Mouse (Mus musculus): ENCODE data around the gene Zan. TPM values are rescaled to one million over a fixed set of nuclear protein-coding genes. Genes with fewer than 3 reads are reported as not detected.

Gene Zan
- polyA plus RNA-seq, 1 experiment from 2014 or later = 0.11 TPM

GRCm38 (mm10) chr5:137504041-137504440, 27.2 kb upstream of the Zan start:
- no peak for ATAC-seq (ENCODE audit: low read depth)
- H3K4me3 ChIP-seq (ENCODE audit: low read depth, low read length) = no peak overlapping the region
- no peaks in the 10 kb centered on the region for H3K27me3 ChIP-seq (ENCODE audit: control insufficient read depth, insufficient read depth, low read depth, low read length)
- H3K27ac ChIP-seq (ENCODE audit: low read length) = no peak overlapping the region
- H3K36me3 ChIP-seq (ENCODE audit: control insufficient read depth, insufficient read depth) = no peaks in the 10 kb centered on the region
- H3K9me3 ChIP-seq (replicated peaks; ENCODE audit: control insufficient read depth, low read length) = no peaks in the 10 kb centered on the region
- peaks cover 18% of the 10 kb centered on the region for H3K4me1 ChIP-seq (ENCODE audit: control insufficient read depth, low read depth, low read length)
- no peak overlapping the region for H3K4me2 ChIP-seq (ENCODE audit: low read depth, low read length)
- H3K9ac ChIP-seq (ENCODE audit: low read depth, low read length) = no peak overlapping the region
- 67% methylated on average over 6 of the region's 6 CpGs for WGBS (ENCODE audit: insufficient replicate concordance)

GRCm38 (mm10) chr5:137502667-137503110, 25.8 kb upstream of the Zan start:
- Histone ChIP-seq H3K4me2 (ENCODE audit: low read depth, low read length) (peak overlapping the region; percentile 82), H3K4me1 (ENCODE audit: control insufficient read depth, low read depth, low read length) (peaks cover 18% of the 10 kb centered on the region), H3K27me3 (ENCODE audit: control insufficient read depth, insufficient read depth, low read depth, low read length) (no peaks in the 10 kb centered on the region), H3K36me3 (ENCODE audit: control insufficient read depth, insufficient read depth) (no peaks in the 10 kb centered on the region), H3K9me3 (replicated peaks; ENCODE audit: control insufficient read depth, low read length) (no peaks in the 10 kb centered on the region), H3K9ac (ENCODE audit: low read depth, low read length) (peak overlapping the region; percentile 64), H3K4me3 (ENCODE audit: low read depth, low read length) (peak overlapping the region; percentile 89), H3K27ac (ENCODE audit: low read length) (peak overlapping the region; percentile 93)
- ATAC-seq (ENCODE audit: low read depth) = peak; percentile 82
- whole genome bisulfite sequencing (ENCODE audit: insufficient replicate concordance) = under 1% methylated on average over 30 of the region's 30 CpGs

DNA sequence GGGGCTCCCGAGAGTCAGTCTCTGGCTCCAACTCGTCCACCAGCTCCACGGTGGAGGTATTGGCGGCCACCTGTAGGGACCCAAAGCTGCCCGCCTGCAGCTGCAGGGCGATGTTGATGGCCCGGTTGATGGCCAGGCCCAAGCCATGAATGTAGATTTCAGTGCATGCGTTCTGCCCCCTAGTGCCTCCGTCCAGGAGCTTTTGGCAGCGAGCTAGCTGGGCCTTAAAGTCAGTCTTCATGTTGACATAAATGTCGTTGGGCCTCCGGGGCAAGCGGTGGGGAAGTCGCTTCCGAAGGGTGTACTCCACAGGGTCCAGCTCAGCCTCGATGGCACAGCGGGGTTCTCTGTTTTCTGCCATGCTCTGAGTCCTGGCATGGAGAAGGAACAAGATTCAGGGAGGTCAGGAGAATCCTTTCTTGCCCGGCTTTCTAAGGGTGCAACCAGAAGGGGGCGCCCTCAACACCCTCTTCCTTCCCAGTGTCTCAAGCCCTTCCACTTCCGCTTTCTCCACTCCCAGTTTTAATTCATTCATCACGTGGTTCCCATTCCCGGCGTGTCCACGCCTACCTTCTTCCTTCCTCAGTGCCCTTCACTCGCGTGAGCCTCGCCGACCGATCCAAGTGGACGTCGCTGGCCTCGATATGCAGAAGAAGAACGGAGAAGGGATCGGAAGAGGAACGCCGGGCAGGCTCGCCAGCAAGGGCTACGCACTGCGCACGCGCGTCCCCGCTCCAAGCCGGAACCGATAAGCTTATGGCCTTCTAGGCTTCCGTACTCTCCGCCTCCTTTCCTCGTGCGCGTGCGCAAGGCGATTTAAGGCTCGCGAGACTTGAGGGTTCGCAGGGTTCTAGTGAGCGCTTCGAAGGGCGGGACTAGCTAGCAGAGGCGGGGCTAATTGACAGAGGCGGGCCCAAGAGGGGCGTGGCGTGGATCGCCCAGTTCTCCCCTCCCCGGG, 25.1 kb upstream of the Zan start, which contains the start of gene Pop7:
Gene Pop7, minus strand, starts transcription at position 810 of the 958 bp plus-strand sequence.
- peak within 1 kb of the TSS; percentile 89 for H3K4me3 ChIP-seq (ENCODE audit: low read depth, low read length)
- H3K4me1 ChIP-seq (ENCODE audit: control insufficient read depth, low read depth, low read length) = peaks cover 18% of the 10 kb centered on the region
- H3K27me3 ChIP-seq (ENCODE audit: control insufficient read depth, insufficient read depth, low read depth, low read length) = no peaks in the 10 kb centered on the region
- peak; percentile 90 for ATAC-seq (ENCODE audit: low read depth)
- peak within 1 kb of the TSS; percentile 94 for H3K27ac ChIP-seq (ENCODE audit: low read length)
- peak within 1 kb of the TSS; percentile 82 for H3K4me2 ChIP-seq (ENCODE audit: low read depth, low read length)
- H3K36me3 ChIP-seq (ENCODE audit: control insufficient read depth, insufficient read depth) = no peaks in the 10 kb centered on the region
- H3K9ac ChIP-seq (ENCODE audit: low read depth, low read length) = peak within 1 kb of the TSS; percentile 84
- no peaks in the 10 kb centered on the region for H3K9me3 ChIP-seq (replicated peaks; ENCODE audit: control insufficient read depth, low read length)
- 2% methylated on average over 64 of the region's 64 CpGs for WGBS (ENCODE audit: insufficient replicate concordance)

DNA sequence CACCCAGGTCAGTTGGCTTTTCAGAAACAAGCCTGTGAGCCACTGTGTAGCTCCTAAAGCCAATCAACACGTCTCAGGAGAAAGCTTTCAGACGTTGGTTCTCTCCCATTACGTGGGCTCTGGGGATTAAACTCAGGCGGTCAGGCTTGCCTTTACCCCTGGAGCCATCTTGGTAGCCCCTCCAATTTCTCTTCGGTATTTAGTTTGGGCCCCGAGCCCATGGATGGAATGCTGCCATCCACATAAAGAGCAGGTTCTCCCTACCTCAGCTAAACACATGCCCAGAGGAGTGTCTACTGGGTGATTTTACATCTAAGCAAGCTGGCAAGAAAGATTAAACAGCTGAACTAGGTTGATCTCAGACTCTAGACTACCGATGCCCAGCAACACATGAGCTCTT, 23.3 kb upstream of the Zan start:
- peaks cover 18% of the 10 kb centered on the region for H3K4me1 ChIP-seq (ENCODE audit: control insufficient read depth, low read depth, low read length)
- 74% methylated on average over 7 of the region's 7 CpGs for WGBS (ENCODE audit: insufficient replicate concordance)
- H3K9me3 ChIP-seq (replicated peaks; ENCODE audit: control insufficient read depth, low read length) = no peaks in the 10 kb centered on the region
- H3K27me3 ChIP-seq (ENCODE audit: control insufficient read depth, insufficient read depth, low read depth, low read length) = no peaks in the 10 kb centered on the region
- H3K27ac ChIP-seq (ENCODE audit: low read length) = no peak overlapping the region
- no peak overlapping the region for H3K9ac ChIP-seq (ENCODE audit: low read depth, low read length)
- H3K4me3 ChIP-seq (ENCODE audit: low read depth, low read length) = no peak overlapping the region
- H3K36me3 ChIP-seq (ENCODE audit: control insufficient read depth, insufficient read depth) = no peaks in the 10 kb centered on the region
- no peak for ATAC-seq (ENCODE audit: low read depth)
- no peak overlapping the region for H3K4me2 ChIP-seq (ENCODE audit: low read depth, low read length)

- no peak for ATAC-seq (ENCODE audit: low read depth)
- no peak overlapping the region for H3K9ac ChIP-seq (ENCODE audit: low read depth, low read length)
- H3K27me3 ChIP-seq (ENCODE audit: control insufficient read depth, insufficient read depth, low read depth, low read length) = no peaks in the 10 kb centered on the region
- H3K4me3 ChIP-seq (ENCODE audit: low read depth, low read length) = no peak overlapping the region
- H3K9me3 ChIP-seq (replicated peaks; ENCODE audit: control insufficient read depth, low read length) = no peaks in the 10 kb centered on the region
- H3K27ac ChIP-seq (ENCODE audit: low read length) = no peak overlapping the region
- H3K4me2 ChIP-seq (ENCODE audit: low read depth, low read length) = no peak overlapping the region
- no peaks in the 10 kb centered on the region for H3K4me1 ChIP-seq (ENCODE audit: control insufficient read depth, low read depth, low read length)
- WGBS (ENCODE audit: insufficient replicate concordance) = 73% methylated on average over 13 of the region's 13 CpGs
- H3K36me3 ChIP-seq (ENCODE audit: control insufficient read depth, insufficient read depth) = no peaks in the 10 kb centered on the region
Observed at GRCm38 (mm10) chr5:137493831-137494230, 17.0 kb upstream of the Zan start.

DNA sequence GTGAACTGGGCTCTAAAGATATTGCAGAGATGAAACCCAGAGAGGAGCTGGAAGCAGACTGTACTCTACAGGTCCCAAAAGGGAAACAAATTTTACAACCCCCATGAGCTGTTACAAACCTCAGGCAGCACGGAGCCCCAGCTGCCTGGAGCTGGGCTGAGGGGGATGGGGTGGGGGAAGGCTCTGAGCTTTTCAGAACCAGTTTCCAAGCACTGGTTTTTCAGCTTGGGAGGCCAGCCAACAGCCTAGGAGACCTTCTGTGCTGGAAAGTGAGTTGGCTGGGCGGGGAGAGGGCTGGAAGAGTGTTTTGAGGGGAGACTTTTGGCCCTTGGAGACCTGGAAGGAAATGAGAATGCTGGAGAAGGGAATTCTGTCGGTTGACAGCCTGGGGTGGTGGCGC, 14.7 kb upstream of the Zan start:
- H3K9ac ChIP-seq (ENCODE audit: low read depth, low read length) = no peak overlapping the region
- H3K27ac ChIP-seq (ENCODE audit: low read length) = no peak overlapping the region
- H3K4me3 ChIP-seq (ENCODE audit: low read depth, low read length) = no peak overlapping the region
- H3K4me1 ChIP-seq (ENCODE audit: control insufficient read depth, low read depth, low read length) = no peaks in the 10 kb centered on the region
- H3K4me2 ChIP-seq (ENCODE audit: low read depth, low read length) = no peak overlapping the region
- ATAC-seq (ENCODE audit: low read depth) = no peak
- H3K9me3 ChIP-seq (replicated peaks; ENCODE audit: control insufficient read depth, low read length) = no peaks in the 10 kb centered on the region
- H3K27me3 ChIP-seq (ENCODE audit: control insufficient read depth, insufficient read depth, low read depth, low read length) = no peaks in the 10 kb centered on the region
- H3K36me3 ChIP-seq (ENCODE audit: control insufficient read depth, insufficient read depth) = no peaks in the 10 kb centered on the region
- WGBS (ENCODE audit: insufficient replicate concordance) = 46% methylated on average over 4 of the region's 4 CpGs

GRCm38 (mm10) chr5:137487616-137488015, 10.8 kb upstream of the Zan start:
- Histone ChIP-seq H3K4me2 (ENCODE audit: low read depth, low read length) (no peak overlapping the region), H3K9ac (ENCODE audit: low read depth, low read length) (no peak overlapping the region), H3K27me3 (ENCODE audit: control insufficient read depth, insufficient read depth, low read depth, low read length) (peaks cover 15% of the 10 kb centered on the region), H3K4me1 (ENCODE audit: control insufficient read depth, low read depth, low read length) (no peaks in the 10 kb centered on the region), H3K27ac (ENCODE audit: low read length) (no peak overlapping the region), H3K36me3 (ENCODE audit: control insufficient read depth, insufficient read depth) (no peaks in the 10 kb centered on the region), H3K4me3 (ENCODE audit: low read depth, low read length) (no peak overlapping the region), H3K9me3 (replicated peaks; ENCODE audit: control insufficient read depth, low read length) (no peaks in the 10 kb centered on the region)
- ATAC-seq (ENCODE audit: low read depth) = no peak
- 72% methylated on average over 7 of the region's 7 CpGs for WGBS (ENCODE audit: insufficient replicate concordance)

- Histone ChIP-seq H3K36me3 (ENCODE audit: control insufficient read depth, insufficient read depth) (no peaks in the 10 kb centered on the region), H3K4me3 (ENCODE audit: low read depth, low read length) (peak overlapping the region; percentile 49), H3K4me1 (ENCODE audit: control insufficient read depth, low read depth, low read length) (no peaks in the 10 kb centered on the region), H3K27ac (ENCODE audit: low read length) (no peak overlapping the region), H3K4me2 (ENCODE audit: low read depth, low read length) (peak overlapping the region; percentile 41), H3K27me3 (ENCODE audit: control insufficient read depth, insufficient read depth, low read depth, low read length) (peaks cover 15% of the 10 kb centered on the region), H3K9ac (ENCODE audit: low read depth, low read length) (peak overlapping the region; percentile 37; the same call in 1 of the 2 replicates), H3K9me3 (replicated peaks; ENCODE audit: control insufficient read depth, low read length) (no peaks in the 10 kb centered on the region)
- ATAC-seq (ENCODE audit: low read depth) = no peak
- WGBS (ENCODE audit: insufficient replicate concordance) = 7% methylated on average over 17 of the region's 17 CpGs
Observed at GRCm38 (mm10) chr5:137485851-137486155, 8.9 kb upstream of the Zan start.
